Mouse (Mus musculus) gastrocnemius, postnatal 36 days (tissue): ENCODE results near the gene Rpgrip1l. TPM values are rescaled to one million over a fixed set of nuclear protein-coding genes. Genes with fewer than 3 reads are reported as not detected.

Experiments
- DNase-seq, 2 experiments: peaks; one replicate each; pipeline ENCODE4 v3.0.0; 2022
- intact Hi-C: fragments of 180-260 bp; cut with DNase I; formaldehyde crosslinking; loops from one replicate; pipeline ENCODE4 v1.15.1; 2025
- total RNA-seq, 2 experiments: library from RNA; stranded (reverse); gene quantifications; 2 replicates each; pipeline ENCODE4 v1.2.3; 2021

The Rpgrip1l gene
- total RNA-seq, 2 experiments from 2014 or later: 1.6 to 2.7 TPM

DNA sequence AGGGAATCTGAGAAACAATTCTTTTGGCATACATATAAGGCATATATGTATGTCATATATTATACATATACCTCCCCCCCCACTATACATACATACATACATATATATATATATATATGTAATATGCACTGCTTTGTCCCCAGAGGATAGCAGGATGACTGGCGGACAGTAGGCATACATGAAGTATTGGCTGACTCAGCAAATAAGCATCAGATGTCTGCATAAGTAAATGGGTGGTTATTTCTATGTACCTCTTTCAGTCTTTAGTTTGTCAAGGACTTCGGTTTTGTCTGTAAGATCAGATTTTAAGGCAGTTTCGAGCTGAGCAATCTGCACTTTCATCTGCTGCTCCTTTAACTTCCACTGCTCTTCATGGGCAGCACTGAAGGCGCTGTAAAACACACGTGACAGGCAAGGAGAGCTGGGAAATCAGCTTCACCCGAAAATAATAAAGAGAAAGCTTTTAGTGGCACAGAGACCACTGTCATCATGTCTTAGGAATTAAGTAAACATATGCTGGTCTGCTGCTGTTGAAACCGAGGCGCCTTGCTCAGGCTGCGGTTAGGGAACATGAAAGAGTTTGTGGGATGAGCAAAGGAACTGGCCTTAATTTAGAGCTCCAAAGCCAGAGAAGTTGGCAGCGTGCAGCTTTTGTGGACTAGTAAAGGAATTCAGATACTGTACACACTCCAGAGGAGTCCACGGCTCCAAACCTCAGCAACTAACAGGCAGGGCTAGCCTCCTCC is 32.4 kb downstream of the Rpgrip1l start:
- intact Hi-C loops: no loop called here
- peak; percentile 19 to 31 for DNase-seq

DNA sequence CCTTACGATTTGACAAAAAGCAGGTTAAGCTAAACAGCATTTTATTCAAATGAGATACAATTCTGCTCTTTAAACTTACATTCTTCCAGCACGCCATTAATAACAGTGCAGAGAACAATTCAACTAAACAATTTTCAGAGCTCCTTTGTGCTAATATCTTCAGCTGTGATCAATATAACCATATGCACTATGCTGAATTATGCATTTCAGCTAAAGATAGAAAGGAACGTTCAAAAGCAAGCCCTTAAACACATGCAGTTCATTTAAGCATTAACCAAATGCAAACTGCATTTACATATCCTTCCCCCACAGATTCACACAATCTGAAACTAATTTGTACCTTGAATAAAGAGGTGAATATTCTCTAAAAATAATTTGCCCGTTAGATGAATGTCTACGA is 35.0 kb downstream of the Rpgrip1l start:
- no peak for DNase-seq
- intact Hi-C loops: no loop called here

DNA sequence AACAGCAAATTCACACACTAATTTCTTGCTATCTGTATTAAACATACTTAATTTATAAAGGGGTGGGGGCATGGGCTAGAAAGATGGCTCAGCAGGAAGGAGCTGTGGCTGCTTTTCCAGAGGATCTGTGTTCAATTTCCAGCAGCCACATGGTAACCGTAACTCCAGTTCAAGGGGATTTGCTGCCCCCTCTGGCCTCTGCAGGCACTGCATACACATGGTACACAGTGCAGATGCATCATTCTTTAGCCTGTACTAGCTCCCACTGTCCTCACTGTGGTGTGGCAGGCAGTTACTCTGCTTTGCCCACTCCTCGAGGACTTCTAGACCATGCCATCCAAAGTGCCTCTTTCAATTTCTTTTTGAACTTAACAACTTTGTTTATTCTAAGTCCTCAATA is 36.7 kb downstream of the Rpgrip1l start:
- DNase-seq: no peak
- intact Hi-C loops: no loop called here

DNA sequence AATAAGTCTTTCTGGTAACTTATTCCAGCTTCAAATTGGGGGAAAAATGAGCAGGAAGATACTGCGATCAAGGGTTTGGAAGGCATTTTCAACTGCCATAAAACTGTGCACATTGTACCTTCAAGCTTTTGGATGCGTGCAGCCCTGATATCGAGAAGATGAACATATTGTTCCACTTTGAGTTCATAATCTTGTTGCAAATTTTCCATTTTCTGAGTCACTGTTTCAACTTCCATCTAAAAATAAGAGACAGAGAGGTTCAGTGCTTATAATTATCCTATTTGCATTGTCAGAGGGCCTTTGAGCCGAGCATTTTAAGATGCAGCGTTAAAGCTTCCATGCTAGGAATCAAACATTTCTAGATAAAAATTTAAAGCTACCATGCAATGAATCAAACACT is 39.6 kb downstream of the Rpgrip1l start:
- intact Hi-C loops: no loop called here
- no peak for DNase-seq

DNA sequence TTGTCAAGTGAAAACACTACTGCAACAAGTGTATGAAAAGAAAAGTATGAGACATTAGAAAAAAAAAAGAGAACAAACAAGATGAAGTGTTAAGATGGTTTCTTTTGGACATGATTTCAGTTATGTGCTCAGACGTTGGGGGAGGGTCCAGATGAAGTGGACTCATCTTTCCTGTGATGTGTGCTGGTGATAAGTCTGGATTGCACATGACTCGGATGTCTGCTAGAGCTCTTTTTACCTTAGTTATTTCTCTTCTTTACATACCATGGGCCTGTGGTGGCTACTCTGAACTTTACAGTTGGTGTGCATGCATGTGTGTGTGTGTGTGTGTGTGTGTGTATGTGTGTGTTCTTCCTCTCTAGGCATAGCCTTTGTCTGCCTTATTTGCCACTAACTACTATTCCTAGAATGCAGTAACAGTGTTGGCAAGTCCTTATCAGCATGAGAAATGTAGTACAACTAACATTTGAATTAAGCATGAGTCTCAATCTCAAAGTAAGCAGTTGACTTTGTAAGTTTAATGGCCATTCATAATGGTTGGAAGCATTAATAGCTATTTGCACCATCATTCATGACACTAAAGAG is 43.6 kb downstream of the Rpgrip1l start:
- DNase-seq: no peak

DNA sequence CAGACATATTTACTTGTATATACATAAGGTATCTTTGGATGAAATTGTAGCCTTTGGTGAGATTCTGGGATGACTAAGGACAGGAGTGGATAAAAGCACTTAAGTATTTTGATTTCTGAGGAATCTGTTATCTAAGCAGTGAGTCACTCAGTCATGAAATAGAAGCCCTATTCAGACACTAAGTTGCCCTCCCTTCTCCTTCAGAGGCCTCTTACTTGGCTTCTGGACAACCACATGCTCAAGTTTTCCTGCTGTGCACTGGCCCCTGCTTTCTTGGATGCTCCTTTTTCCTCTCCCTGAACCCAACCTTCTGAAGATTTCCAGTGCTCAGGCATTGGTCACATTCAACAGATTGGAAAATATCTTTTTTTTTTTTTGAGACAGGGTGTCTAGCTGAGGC is 48.5 kb downstream of the Rpgrip1l start:
- intact Hi-C loops: no loop called here
- DNase-seq: no peak

More for the DNA sequence above, 43.6 kb downstream of the Rpgrip1l start:
- intact Hi-C loops: no loop called here

DNA sequence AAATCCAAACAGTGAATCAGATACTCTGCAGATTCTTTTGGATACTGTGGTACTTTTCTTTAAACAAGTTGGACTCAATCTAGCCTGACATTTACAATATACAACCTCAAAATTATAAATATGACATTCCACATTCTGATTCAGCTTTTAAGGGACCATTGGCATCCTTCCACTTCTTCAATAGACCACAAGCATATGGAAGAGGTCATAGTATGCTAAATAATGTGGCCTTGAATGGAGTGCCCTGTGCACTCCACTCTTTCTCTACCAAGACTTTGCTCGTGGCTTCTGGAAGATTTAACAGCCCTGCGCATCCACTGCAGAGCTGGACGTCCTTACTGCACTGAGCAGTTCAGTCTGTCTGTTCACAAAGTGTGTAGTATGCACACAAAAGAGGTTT is 49.1 kb downstream of the Rpgrip1l start:
- intact Hi-C loops: no loop called here
- DNase-seq: no peak

DNA sequence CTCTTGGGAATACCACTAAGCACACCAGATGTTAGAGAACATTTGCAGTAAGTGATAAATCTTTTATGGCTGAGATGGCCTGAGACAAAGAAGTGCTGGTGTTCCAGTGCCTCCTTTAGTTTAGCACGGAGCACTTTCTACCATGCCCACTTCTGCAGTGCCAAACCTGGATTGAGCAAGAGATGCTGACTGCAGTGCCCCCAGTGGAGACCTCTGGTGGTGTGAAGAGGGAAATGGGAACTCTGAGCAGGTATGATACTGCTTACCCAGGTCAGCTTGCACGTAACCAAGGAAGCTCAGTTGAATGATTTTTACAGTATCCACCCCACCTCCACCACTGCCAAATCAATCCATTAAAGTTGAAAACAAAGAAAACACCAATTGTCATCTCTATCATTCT is 51.5 kb downstream of the Rpgrip1l start:
- no peak for DNase-seq
- intact Hi-C loops: no loop called here

DNA sequence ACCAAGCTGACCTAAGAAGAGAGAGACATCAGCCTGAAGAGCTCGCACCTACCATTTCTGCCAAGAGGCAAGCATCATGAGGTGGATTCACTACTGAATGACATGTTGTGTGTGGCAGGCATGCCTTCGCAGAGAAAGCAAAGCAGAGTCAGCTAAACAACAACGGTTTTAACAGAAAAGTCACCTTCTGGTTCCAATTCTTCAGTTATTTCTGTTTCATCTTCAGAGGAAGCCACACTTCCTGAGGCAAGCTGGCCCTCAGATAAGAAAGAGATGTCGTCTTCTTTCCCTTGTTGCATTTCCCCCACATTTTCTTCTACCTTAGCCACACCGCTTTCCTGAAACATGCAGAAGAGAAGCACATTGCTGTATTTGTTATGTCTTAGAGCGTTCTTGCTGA is 62.1 kb downstream of the Rpgrip1l start:
- DNase-seq: no peak
- intact Hi-C loops: no loop called here

DNA sequence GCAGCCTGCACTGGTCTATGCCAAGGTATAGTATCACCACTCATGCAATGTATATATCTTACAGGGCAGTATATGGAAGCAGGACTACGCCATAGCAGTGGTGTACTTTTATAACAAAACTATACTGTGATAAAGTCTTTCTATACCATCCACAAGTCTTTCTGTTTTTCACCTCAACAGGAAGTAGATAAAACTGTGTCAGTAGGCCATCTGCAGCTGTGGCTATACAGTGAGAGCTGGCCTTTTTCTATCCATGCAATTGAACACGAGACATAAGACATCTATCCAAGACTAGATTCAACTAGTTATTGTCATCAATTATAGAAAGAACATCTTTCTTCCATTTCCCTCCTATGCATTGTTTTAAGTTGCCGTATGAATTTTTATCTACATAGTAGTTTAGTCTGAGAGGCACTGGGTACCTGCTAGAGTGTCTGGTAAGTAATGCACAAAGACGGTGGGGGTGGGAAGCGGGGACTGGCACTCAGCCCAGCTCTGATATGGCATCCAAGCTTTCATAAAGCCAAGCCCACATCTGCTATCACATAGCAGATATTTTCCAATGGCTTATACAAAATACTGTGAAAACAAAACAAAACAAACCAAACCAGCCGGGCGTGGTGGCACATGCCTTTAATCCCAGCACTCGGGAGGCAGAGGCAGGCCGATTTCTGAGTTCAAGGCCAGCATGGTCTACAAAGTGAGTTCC is 63.1 kb downstream of the Rpgrip1l start:
- no peak for DNase-seq
- intact Hi-C loops: no loop called here

DNA sequence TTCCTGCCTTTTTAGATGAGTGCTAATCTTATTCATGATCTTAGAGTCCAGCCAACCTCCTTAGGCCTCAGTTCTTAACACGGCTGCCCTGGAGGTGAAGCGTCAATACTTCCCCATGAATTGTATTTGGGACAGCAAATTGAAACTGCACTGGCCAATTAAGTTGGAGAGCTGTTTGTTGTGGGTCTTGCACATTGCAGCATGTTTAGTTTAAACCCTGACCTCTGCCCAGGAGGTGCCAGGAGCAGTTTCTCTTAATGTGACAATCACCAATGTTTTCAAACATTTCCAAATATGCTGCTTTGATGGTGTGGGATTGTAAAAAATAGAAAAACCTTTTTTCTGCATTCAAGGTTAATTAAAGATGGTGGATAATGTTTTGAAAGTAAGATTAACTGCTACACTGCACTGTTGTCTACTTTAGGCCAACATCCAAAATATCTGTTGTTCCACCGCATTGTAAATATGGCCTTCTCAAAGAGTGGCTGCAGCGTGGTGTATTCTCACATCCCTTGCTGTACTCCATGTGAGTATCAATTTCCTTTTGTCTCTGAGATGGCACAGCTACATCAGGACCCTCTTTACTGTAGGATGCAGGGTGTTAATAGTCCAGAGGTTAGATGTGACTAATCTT is 67.1 kb downstream of the Rpgrip1l start:
- no peak for DNase-seq
- intact Hi-C loops: no loop called here

DNA sequence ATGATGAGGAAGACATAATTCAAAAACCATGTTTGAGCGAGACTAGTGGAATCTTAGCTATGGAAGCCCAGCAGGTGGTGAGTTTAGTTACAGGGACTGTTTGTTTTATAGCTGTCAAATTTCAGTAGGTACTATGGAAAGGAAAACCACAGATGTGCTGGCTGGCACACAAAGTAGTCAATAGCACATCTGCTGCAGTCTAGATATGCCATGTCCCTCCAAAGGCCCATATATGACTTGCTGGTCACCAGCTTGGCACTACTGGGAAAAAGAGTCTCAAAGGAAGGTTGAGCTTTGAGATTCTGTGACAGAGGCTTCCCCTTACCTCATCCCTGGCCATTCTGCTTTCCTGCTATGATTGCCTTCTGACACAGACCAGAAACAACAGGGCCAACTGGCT is 70.3 kb downstream of the Rpgrip1l start:
- intact Hi-C loops: no loop called here

DNA sequence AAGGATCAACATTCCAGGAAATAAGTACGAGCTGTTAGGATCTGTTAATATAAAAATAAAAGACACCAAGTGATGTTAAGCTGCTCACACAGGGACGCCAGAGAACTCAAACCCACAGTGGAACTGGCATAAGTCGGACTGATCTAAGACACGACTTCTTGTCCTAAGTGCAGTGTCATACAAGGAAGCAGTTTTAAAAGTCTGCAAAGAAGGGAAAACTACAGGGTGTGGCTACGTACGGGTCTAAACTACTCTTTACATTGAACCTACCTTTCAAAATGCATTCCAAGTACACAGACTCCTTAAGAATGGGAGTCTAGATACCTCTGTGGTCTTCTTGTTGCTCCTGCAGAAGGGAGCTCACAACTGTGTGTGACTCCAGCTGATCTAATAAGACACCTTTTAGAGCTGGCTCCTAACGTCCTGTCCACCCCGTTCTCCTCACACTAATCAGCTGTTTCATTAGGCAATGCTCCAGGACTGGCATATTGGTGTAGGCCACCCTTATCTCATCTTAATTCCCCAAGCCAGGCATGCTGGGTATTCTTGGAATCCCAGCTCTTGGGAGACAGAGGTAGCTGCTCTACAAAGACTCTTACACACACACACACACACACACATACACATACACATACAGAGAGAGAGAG is 71.1 kb downstream of the Rpgrip1l start:
- intact Hi-C loops: no loop called here
- no peak for DNase-seq

More for the DNA sequence above, 70.3 kb downstream of the Rpgrip1l start:
- no peak for DNase-seq

DNA sequence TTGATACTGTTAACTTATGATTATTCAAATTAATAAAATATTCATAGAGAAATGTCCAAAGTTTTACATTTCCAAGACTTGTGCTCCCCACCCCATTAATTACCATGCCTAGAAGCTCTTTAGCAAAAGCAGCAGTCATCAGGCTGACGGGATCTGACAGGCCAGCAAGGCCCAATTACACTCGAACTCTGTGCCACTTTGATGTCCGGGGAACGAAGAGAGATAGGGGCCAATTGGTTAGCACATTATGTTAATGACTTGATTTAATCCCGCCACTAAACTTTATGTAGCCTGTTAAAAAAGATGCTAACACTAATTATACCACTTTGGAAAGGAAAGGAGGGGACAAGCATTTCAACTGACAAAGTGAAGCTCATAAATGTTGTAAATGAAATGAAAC is 71.7 kb downstream of the Rpgrip1l start:
- intact Hi-C loops: no loop called here

DNA sequence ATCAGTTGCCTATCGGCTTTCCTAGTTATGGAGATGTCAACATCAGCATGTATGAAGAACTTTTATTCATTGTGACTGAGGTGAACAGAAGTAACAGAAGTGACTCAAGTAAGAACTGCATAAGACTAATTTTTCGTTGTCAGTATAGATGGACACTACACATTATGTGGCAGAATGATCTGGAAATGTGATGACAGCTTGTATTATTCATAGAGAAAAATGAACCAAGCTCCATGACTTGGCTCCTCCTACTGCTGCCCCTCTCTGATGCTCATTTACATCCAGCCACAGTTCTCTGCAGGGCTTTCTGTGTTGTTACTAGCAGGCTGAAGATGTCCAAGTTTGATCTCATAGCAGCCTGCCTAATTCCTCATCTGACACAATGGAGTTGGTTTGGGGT is 75.9 kb downstream of the Rpgrip1l start:
- intact Hi-C loops: no loop called here
- no peak for DNase-seq

More for the DNA sequence above, 71.7 kb downstream of the Rpgrip1l start:
- DNase-seq: no peak

DNA sequence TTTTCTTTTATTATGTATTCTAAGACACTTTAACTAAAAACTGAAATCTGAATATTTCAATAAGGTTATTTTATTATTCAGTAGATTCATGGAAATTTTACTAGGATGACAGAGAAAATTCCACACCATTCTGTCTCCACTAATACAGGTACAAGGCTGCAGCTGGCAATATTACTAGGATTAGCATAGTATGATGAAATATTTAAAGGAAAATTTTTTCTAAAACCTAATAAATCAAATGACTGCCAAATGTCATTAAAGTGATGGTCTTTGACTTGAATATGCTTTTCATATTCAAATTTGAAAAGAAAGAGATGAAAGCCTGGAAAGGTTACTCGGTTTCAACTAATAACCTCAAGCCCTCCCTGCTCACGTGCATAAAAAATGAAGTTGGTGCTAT is 79.0 kb downstream of the Rpgrip1l start:
- DNase-seq: no peak
- intact Hi-C loops: no loop called here

DNA sequence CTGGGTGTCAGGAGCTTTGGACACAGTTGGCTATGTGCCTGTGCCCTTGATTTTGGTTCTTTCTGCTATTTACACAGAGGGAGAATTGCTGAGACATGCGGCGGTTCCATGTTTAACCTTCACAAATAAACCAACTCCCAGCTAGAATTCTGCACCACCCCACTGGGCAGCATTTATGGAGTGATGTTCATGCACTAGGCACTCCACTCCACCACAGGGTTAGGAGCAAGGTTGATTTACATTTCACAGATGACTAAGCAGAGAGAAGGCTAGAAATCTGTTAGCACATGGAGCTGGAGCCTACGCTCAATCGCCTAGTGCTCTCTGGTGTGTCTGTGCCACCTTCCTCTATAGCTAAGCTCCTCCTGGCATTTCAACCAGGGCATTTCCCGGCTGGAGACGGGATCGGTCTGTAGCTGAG is 85.6 kb downstream of the Rpgrip1l start:
- intact Hi-C loops: no loop called here
- no peak for DNase-seq

DNA sequence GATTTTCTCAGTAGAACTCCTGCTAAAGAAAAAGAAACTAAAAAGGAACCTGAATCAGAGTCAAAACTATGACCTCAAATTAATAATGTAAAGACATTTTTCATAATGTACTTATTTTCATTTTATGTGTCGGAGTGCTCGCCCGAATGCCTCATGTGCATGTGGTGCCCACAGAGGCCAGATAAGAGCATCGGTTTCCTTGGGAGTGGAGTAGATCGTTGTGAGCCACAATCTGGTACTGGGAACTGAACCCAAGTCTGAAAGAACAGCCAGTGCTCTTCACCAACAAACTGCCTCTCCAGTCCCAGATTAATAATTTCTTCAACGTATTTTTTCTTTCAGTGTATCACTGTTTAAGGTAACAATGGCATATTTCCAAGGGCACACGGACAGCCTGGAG is 88.8 kb downstream of the Rpgrip1l start:
- no peak for DNase-seq
- intact Hi-C loops: no loop called here

DNA sequence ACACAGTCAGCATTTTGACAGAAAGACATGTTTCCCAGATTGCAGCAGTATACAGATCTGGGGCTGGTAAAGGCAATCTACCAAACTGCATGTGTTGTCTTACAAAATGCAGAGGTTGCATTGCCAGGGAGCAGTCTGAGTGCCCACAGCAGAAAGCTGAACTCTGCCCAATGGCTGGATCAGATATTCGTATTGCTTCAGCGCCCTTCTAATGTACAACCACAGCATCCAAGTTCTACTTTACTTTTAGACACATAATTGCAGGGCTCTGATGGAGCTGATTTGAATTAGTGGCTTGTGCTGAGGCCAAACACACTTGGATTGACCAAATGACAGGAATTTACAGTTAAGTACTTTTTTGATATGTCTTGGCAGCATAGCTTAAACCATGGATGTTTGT is 91.2 kb downstream of the Rpgrip1l start:
- intact Hi-C loops: no loop called here

DNA sequence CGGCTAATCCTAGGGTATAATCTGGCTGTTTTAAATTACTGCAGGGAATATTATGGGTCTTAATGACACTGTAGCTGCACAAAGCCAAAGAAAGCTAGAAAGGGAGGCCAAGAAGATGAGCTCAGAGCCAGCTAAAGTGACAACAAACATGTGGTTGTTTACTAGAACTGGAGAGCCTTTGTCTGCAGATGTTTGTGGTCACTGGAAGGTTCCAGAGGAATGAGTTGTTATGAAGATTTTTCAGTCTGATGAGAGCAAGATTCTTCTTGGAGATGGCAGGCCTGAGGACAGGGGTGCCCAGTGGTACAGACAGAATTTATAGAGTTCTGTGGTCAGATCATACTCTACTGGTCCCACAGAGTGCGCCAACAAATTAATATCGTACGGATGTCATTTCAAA is 94.8 kb downstream of the Rpgrip1l start:
- no peak for DNase-seq
- intact Hi-C loops: no loop called here

More for the DNA sequence above, 91.2 kb downstream of the Rpgrip1l start:
- no peak for DNase-seq
